Mouse (Mus musculus) liver, embryonic 14.5 days (tissue): ENCODE measurements around the gene Arl6. TPM values are rescaled to one million over a fixed set of nuclear protein-coding genes. Genes with fewer than 3 reads are reported as not detected.

ENCODE experiments used
- ATAC-seq: fragments of 200-750 bp; cut with Nextera tagmentation; 2 replicates; pipeline ENCODE4 v1.8.0; 2017; ENCODE audit warnings: moderate number of reproducible peaks, mild to moderate bottlenecking, moderate library complexity; ENCODE audit not compliant: insufficient read depth
- DNase-seq, 3 experiments: peaks; one replicate each; pipeline ENCODE4 v3.0.0-alpha.2; 2012 to 2013; ENCODE audit warnings: low read depth in 3 of 3, low spot score in 3 of 3
- H3K27ac ChIP-seq: fragments of 300-500 bp; sonication (generic); 2 replicates; pipeline ENCODE4 v1.5.1; 2014; ENCODE audit warnings: moderate library complexity, mild to moderate bottlenecking, control low read depth, inconsistent platforms
- H3K27me3 ChIP-seq: fragments of 300-500 bp; sonication (generic); 2 replicates; pipeline ENCODE4 v1.6.1; 2014; ENCODE audit warnings: mild to moderate bottlenecking, low read length, moderate library complexity; ENCODE audit not compliant: control insufficient read depth, insufficient read depth
- H3K36me3 ChIP-seq: fragments of 300-500 bp; sonication (generic); replicated peaks from 2 replicates; pipeline ENCODE4 v1.6.1; 2014; ENCODE audit warnings: low read depth; ENCODE audit not compliant: control insufficient read depth, insufficient read depth
- H3K4me1 ChIP-seq, 2 experiments: fragments of 200-500 bp in 1 of 2; fragments of 300-500 bp in 1 of 2; sonication (generic) in 1 of 2; replicated peaks; 2 replicates each; pipeline ENCODE4 v1.6.1; 2012 to 2014; ENCODE audit warnings: antibody characterized with exemption in 1 of 2, inconsistent platforms in 1 of 2, low read length in 1 of 2; ENCODE audit not compliant: control insufficient read depth in 2 of 2, insufficient read depth in 2 of 2
- H3K4me2 ChIP-seq: fragments of 300-500 bp; sonication (generic); 2 replicates; pipeline ENCODE4 v1.6.1; 2014; ENCODE audit warnings: low read depth, mild to moderate bottlenecking, control low read depth, moderate library complexity
- H3K4me3 ChIP-seq, 2 experiments: fragments of 200-500 bp in 1 of 2; fragments of 300-500 bp in 1 of 2; sonication (generic) in 1 of 2; 2 replicates each; pipeline ENCODE4 v1.5.1; 2012 to 2014; ENCODE audit warnings: low read depth in 2 of 2, low read length in 2 of 2, mild to moderate bottlenecking in 2 of 2, control low read depth in 1 of 2, inconsistent platforms in 1 of 2, moderate library complexity in 1 of 2; ENCODE audit not compliant: insufficient read depth in 1 of 2
- H3K9ac ChIP-seq: fragments of 300-500 bp; sonication (generic); replicated peaks from 2 replicates; pipeline ENCODE4 v1.6.1; 2014; ENCODE audit warnings: mild to moderate bottlenecking, control low read depth, moderate library complexity
- H3K9me3 ChIP-seq: fragments of 300-500 bp; sonication (generic); 2 replicates; pipeline ENCODE4 v1.6.1; 2016; ENCODE audit warnings: low read length, mixed read lengths; ENCODE audit not compliant: control insufficient read depth
- CTCF ChIP-seq: IDR thresholded peaks from 2 replicates; pipeline ENCODE4 v1.5.1; 2016; ENCODE audit warnings: antibody characterized with exemption, low read depth, control low read depth
- EP300 ChIP-seq: IDR thresholded peaks from 2 replicates; pipeline ENCODE4 v1.6.1; 2016; ENCODE audit warnings: antibody characterized with exemption, low read depth
- WGBS: fragments of 180-500 bp; shearing (Covaris S2); extraction: QIAGEN DNeasy Blood & Tissue Kit; methylation state at CpG from one replicate; pipeline ENCODE4 v1.1.7; 2014; ENCODE audit not compliant: insufficient replicate concordance; 5-methylcytosine and 5-hydroxymethylcytosine counted together
- polyA plus RNA-seq, 2 experiments: library from polyadenylated mRNA; depleted of rRNA in 1 of 2; stranded (reverse) in 1 of 2; unstranded in 1 of 2; fragments of >200 nt; fragmentation: Nextera tagmentation in 1 of 2; extraction: Ambion mirVana in 1 of 2; gene quantifications; 2 replicates each; pipeline versions ENCODE4 v1.2.1 to v1.2.3; 2012 to 2014

The Arl6 gene
- polyA plus RNA-seq, 2 experiments: 1.4 to 3.1 TPM

DNA sequence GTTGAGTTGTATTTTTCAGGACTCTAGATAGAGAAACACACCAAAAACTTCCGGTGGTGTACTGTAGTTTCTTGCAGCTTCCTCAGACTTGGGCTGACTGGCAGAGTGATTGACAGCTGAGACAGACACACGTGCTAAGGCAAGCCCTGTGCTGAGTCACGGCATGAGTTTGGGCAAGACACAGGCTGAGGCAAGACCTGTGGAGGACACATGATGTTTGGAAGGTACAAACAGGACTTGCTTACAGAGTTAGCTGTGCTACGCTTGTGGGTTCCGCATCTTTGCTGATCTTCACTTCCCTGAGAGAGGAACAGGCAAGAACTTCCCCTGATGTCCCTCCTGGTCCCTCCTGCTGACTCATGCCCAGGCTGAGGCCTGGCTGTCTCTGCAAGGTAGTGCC is 55.7 kb downstream of the Arl6 start:
- no peak overlapping the region for H3K4me2 ChIP-seq
- TF ChIP-seq EP300: no peak
- H3K4me3 ChIP-seq: no peak overlapping the region
- no peak overlapping the region for H3K27ac ChIP-seq
- H3K4me1 ChIP-seq: no peaks in the 10 kb centered on the region
- 67% methylated on average over 5 of the region's 5 CpGs for WGBS
- no peak for DNase-seq
- no peaks in the 10 kb centered on the region for H3K27me3 ChIP-seq
- H3K9ac ChIP-seq: no peak overlapping the region
- H3K9me3 ChIP-seq: no peaks in the 10 kb centered on the region
- no peaks in the 10 kb centered on the region for H3K36me3 ChIP-seq
- no peak for ATAC-seq

DNA sequence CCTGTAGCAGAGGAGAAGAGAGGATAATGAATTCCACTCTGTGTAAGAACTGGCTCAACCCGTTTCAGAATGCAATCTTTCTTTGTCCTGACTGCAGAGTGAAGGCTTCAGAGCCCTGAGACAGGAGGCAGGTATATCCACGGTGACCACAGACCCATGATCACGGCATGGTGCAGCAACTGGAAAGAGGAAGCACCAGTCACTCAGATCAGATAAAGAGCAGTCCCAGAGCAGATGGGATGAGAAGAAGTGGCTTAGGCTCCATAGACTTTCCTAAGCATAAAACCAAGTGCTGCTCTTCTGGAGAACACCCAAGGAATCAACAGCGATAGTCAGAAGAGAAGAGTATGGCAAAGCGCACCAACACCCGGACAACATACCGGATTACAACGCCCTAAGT is 60.0 kb downstream of the Arl6 start:
- Histone ChIP-seq H3K4me2 (no peak overlapping the region), H3K4me1 (no peaks in the 10 kb centered on the region), H3K9ac (no peak overlapping the region), H3K9me3 (no peaks in the 10 kb centered on the region), H3K27ac (no peak overlapping the region), H3K36me3 (no peaks in the 10 kb centered on the region), H3K4me3 (no peak overlapping the region), H3K27me3 (no peaks in the 10 kb centered on the region)
- ATAC-seq: no peak
- 54% methylated on average over 8 of the region's 8 CpGs for WGBS
- TF ChIP-seq EP300: no peak
- no peak for TF ChIP-seq CTCF
- no peak for DNase-seq

DNA sequence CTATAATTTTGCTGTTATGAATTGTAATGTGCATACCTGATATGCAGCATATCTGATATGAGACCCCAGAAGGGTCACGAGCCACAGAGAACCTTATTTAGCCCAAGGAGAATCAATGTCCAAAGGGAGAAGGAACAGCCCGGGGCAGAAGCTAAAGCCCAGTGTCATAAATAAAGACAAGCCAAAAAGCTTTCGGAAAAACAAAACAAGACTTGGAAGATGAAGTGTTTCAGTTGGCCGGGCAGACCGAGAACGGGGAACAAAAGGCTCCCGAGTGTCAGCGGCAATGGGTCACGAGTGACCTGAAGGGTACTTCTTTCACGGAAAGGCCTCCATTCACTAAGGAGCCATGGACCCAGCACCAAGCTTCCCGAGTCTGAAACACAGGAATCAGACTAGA is 65.2 kb downstream of the Arl6 start:
- Histone ChIP-seq H3K4me1 (no peaks in the 10 kb centered on the region), H3K4me2 (no peak overlapping the region), H3K9me3 (no peaks in the 10 kb centered on the region), H3K27me3 (no peaks in the 10 kb centered on the region), H3K27ac (no peak overlapping the region), H3K4me3 (no peak overlapping the region), H3K36me3 (no peaks in the 10 kb centered on the region), H3K9ac (no peak overlapping the region)
- ATAC-seq (no peak), DNase-seq (no peak)
- no peak for TF ChIP-seq EP300
- no peak for TF ChIP-seq CTCF
- WGBS: 75% methylated on average over 11 of the region's 11 CpGs

DNA sequence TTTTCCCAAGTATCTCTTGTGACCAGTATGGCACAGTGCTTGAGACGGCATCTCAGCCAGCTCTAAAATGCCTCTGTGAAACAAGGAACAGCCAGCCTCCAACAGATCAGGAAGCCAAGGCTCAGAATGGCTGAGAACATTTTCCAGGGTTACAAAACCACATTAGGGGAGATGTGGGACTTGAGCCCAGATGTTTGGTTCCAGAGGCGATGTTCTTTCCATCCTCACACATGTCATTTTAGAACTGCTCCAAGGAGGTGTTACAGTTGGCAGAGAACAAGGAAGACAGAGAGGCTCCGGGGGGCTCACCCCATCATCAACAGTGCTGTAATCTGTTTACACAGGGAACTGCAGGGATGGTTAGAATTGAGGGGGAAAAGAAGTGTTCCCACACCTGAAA is 66.5 kb downstream of the Arl6 start:
- H3K9me3 ChIP-seq: no peaks in the 10 kb centered on the region
- no peak overlapping the region for H3K4me3 ChIP-seq
- no peak overlapping the region for H3K27ac ChIP-seq
- H3K4me1 ChIP-seq: no peaks in the 10 kb centered on the region
- H3K27me3 ChIP-seq: no peaks in the 10 kb centered on the region
- no peak overlapping the region for H3K9ac ChIP-seq
- WGBS: 61% methylated on average over 3 of the region's 3 CpGs
- DNase-seq: no peak
- TF ChIP-seq EP300 (no peak), CTCF (no peak)
- no peaks in the 10 kb centered on the region for H3K36me3 ChIP-seq
- no peak overlapping the region for H3K4me2 ChIP-seq
- no peak for ATAC-seq

DNA sequence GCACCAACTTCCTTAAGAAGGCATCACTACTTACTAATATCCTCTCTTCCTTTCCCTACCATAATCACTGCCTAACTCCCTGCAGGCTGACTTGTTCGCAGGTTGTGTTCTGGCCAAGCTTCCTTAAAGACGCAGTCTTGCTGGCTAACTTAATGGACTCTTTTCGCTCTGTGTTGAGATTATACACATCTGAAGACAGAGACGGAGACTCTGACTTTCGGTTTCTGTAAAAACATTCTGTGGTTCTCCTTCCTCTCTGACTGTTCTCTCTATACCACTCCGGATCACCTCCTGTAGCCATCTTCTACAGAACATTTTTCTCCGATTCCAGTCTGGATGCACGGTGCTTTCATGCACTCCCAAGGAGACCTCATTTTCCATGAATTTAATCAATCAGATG is 68.4 kb downstream of the Arl6 start:
- 71% methylated on average over 8 of the region's 8 CpGs for WGBS
- ATAC-seq: no peak
- TF ChIP-seq CTCF (no peak), EP300 (no peak)
- no peaks in the 10 kb centered on the region for H3K27me3 ChIP-seq
- no peak overlapping the region for H3K4me2 ChIP-seq
- H3K27ac ChIP-seq: no peak overlapping the region
- no peak for DNase-seq
- no peaks in the 10 kb centered on the region for H3K4me1 ChIP-seq
- no peaks in the 10 kb centered on the region for H3K9me3 ChIP-seq
- no peak overlapping the region for H3K4me3 ChIP-seq
- no peaks in the 10 kb centered on the region for H3K36me3 ChIP-seq
- no peak overlapping the region for H3K9ac ChIP-seq

DNA sequence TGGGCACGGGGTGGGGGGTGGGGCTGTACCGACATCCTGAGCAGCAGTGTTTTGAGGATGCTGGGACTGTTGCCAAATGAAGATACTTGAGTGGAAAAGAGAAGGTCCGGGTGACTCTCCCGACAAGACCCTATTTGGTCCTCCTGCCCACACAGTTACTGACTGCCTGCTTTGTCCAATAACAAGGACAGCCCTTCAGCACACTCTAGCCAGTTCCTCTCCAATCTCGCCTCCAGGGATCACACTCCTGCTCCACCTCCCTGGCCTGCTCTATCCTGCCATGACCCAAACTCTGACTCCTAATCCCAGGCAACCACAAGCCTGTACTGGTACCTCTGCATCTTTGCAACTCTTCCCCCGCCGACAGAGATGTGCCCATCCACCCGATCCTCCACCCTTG is 69.4 kb downstream of the Arl6 start:
- H3K27me3 ChIP-seq: no peaks in the 10 kb centered on the region
- 63% methylated on average over 8 of the region's 8 CpGs for WGBS
- no peak overlapping the region for H3K4me3 ChIP-seq
- H3K27ac ChIP-seq: no peak overlapping the region
- DNase-seq (no peak), ATAC-seq (no peak)
- H3K9ac ChIP-seq: no peak overlapping the region
- TF ChIP-seq CTCF: no peak
- TF ChIP-seq EP300: no peak
- no peak overlapping the region for H3K4me2 ChIP-seq
- no peaks in the 10 kb centered on the region for H3K36me3 ChIP-seq
- no peaks in the 10 kb centered on the region for H3K4me1 ChIP-seq
- H3K9me3 ChIP-seq: no peaks in the 10 kb centered on the region
